23 mouse cellular contexts compared by ENCODE assay signal in genomic region chr3:105062676-105063075, GRCm38 (mm10). TPM values are rescaled to one million over a fixed set of nuclear protein-coding genes. Genes with fewer than 3 reads are reported as not detected.
"Had no signal": no experiment of that assay in that cellular context is flagged by ENCODE, and none has a peak within 500 bp of the region (broad histone marks: within the 10 kb centered on the region; RNA-seq: fewer than 3 reads in every experiment).

No protein-coding gene starts in this region.

- H3K36me3 ChIP-seq: neural tube, embryonic 15.5 days; stomach, embryonic 15.5 days had no signal

- DNase-seq: retina, postnatal 1 day; right cerebral cortex, adult 18-20 months; right cerebral cortex, postnatal 14 days; right cerebral cortex, postnatal 25 days; right cerebral cortex, postnatal 4 days; spleen, adult 18-20 months; thymus, adult 18-20 months; thymus, adult 2 months; thymus, postnatal 14 days; thymus, postnatal 25 days; thymus, postnatal 36 days; thymus, postnatal 4 days had no signal

- H3K9me3 ChIP-seq: neural tube, embryonic 15.5 days; stomach, embryonic 15.5 days had no signal

- H3K4me1 ChIP-seq: stomach, embryonic 15.5 days had no signal

- H3K27ac ChIP-seq: neural tube, embryonic 15.5 days; stomach, embryonic 15.5 days; stomach, postnatal 0 days had no signal

- H3K4me3 ChIP-seq: neural tube, embryonic 15.5 days; stomach, embryonic 15.5 days had no signal

- H3K9ac ChIP-seq: neural tube, embryonic 15.5 days; stomach, embryonic 15.5 days had no signal

- H3K4me2 ChIP-seq: neural tube, embryonic 15.5 days; stomach, embryonic 15.5 days had no signal

RNA-seq across cellular contexts. Expression of gene 4930564D02Rik, which starts 4.0 kb away (rescaled TPM):
- total RNA-seq: neutrophil, adult 5-6 weeks had no signal
- polyA plus RNA-seq: neural tube, embryonic 14.5 days; neural tube, embryonic 15.5 days; small intestine, adult 2 months; spleen, adult 2 months; stomach, embryonic 14.5 days; stomach, embryonic 15.5 days; stomach, embryonic 16.5 days; stomach, postnatal 0 days; thymus, adult 2 months; thymus, postnatal 0 days; urinary bladder, adult 2 months had no signal
